8 mouse cellular contexts compared by ENCODE assay signal in the genomic region with DNA sequence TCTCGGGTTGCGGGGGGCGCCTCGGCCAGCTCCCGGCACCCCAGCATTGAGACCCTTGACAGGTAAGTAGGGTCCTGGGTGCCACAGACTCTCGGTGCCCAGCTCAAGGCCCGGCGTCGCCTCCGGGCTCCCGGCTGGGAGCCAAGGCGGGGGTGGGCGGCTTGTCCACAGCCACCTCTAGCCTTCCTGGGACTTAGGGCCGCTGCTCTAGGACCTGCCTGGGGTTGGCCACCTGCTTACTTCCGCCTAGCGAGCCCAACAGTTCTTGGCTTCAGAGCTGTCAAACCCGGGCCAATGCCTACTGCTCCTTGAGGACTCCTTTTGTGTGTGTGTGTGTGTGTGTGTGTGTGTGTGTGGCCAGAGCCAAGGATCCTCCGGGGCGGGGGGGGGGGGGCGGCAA. TPM values are rescaled to one million over a fixed set of nuclear protein-coding genes. Genes with fewer than 3 reads are reported as not detected.
A peak's percentile ranks its signal among the peaks of the same experiment; 100 is the strongest.
DNase-seq lines count a peak whose midpoint lies in the region; ATAC-seq and TF ChIP-seq lines count a peak whose summit lies in the region.

No protein-coding gene starts in this region.

- DNase-seq in CD4-positive helper T cell, adult 2 months (ENCODE audit: low read depth, low spot score), result peak; percentile 40
- DNase-seq in NIH3T3 (ENCODE audit: low read depth), result peak; percentile 37
- peak; percentile 26 for DNase-seq in embryo, embryonic 10.5 days (ENCODE audit: low spot score)
- peak; percentile 21 for DNase-seq in kidney, postnatal 0 days (ENCODE audit: low spot score)
- DNase-seq in retina, postnatal 1 day, result peak; percentile 50
- no peak for DNase-seq in yolk sac, embryonic 10.5 days (ENCODE audit: low spot score)

- peak overlapping the region; percentile 66 for H3K4me2 ChIP-seq in heart, embryonic 11.5 days
- peak overlapping the region; percentile 71 for H3K4me2 ChIP-seq in kidney, postnatal 0 days (ENCODE audit: low read length)
- H3K4me2 ChIP-seq in lung, embryonic 15.5 days, result peak overlapping the region; percentile 70

- H3K9ac ChIP-seq in heart, embryonic 11.5 days (ENCODE audit: low read depth, low read length), result peak overlapping the region; percentile 74
- peak overlapping the region; percentile 73 for H3K9ac ChIP-seq in kidney, postnatal 0 days (ENCODE audit: low read depth, low read length)
- peak overlapping the region; percentile 58 for H3K9ac ChIP-seq in lung, embryonic 15.5 days

- H3K9me3 ChIP-seq in heart, embryonic 11.5 days (replicated peaks; ENCODE audit: control insufficient read depth, low read length), result no peaks in the 10 kb centered on the region
- H3K9me3 ChIP-seq in kidney, postnatal 0 days (replicated peaks; ENCODE audit: low read length), result no peaks in the 10 kb centered on the region
- no peaks in the 10 kb centered on the region for H3K9me3 ChIP-seq in lung, embryonic 15.5 days

- peak; percentile 67 for ATAC-seq in heart, embryonic 11.5 days (replicated peaks; ENCODE audit: insufficient number of reproducible peaks, low FRiP score, low TSS enrichment)
- ATAC-seq in kidney, postnatal 0 days (replicated peaks; ENCODE audit: low FRiP score, low read depth), result peak; percentile 77
- ATAC-seq in lung, embryonic 15.5 days (ENCODE audit: borderline replicate concordance, extremely low read depth, low FRiP score, low TSS enrichment), result peak; percentile 46; the same call in 1 of the 2 replicates

- no peaks in the 10 kb centered on the region for H3K27me3 ChIP-seq in heart, embryonic 11.5 days (ENCODE audit: control insufficient read depth, insufficient read depth, low read length)
- no peaks in the 10 kb centered on the region for H3K27me3 ChIP-seq in kidney, postnatal 0 days (ENCODE audit: insufficient read depth, low read length)
- no peaks in the 10 kb centered on the region for H3K27me3 ChIP-seq in lung, embryonic 15.5 days

- 28% methylated on average over 15 of the region's 20 CpGs for WGBS in heart, embryonic 11.5 days (ENCODE audit: insufficient replicate concordance)
- WGBS in kidney, postnatal 0 days, result 28% methylated on average over 20 of the region's 20 CpGs
- WGBS in lung, embryonic 15.5 days, result 32% methylated on average over 17 of the region's 20 CpGs

- no peaks in the 10 kb centered on the region for H3K36me3 ChIP-seq in heart, embryonic 11.5 days (ENCODE audit: control insufficient read depth, insufficient read depth, low read length)
- H3K36me3 ChIP-seq in kidney, postnatal 0 days (ENCODE audit: insufficient read depth, low read length), result no peaks in the 10 kb centered on the region
- H3K36me3 ChIP-seq in lung, embryonic 15.5 days, result no peaks in the 10 kb centered on the region

- peak overlapping the region; percentile 61 for H3K4me3 ChIP-seq in heart, embryonic 11.5 days (ENCODE audit: low read depth, low read length)
- peak overlapping the region; percentile 56 for H3K4me3 ChIP-seq in kidney, postnatal 0 days (replicated peaks; ENCODE audit: low read depth, low read length)
- H3K4me3 ChIP-seq in lung, embryonic 15.5 days, result peak overlapping the region; percentile 64

- no peak for TF ChIP-seq CTCF in kidney, postnatal 0 days (IDR thresholded peaks at IDR 0.05; ENCODE audit: low read depth)

- H3K27ac ChIP-seq in heart, embryonic 11.5 days (ENCODE audit: low read depth, low read length), result peak overlapping the region; percentile 76
- peak overlapping the region; percentile 79 for H3K27ac ChIP-seq in kidney, postnatal 0 days
- H3K27ac ChIP-seq in lung, embryonic 15.5 days, result peak overlapping the region; percentile 63

- no peaks in the 10 kb centered on the region for H3K4me1 ChIP-seq in heart, embryonic 11.5 days (ENCODE audit: control insufficient read depth, insufficient read depth, low read length)
- H3K4me1 ChIP-seq in kidney, postnatal 0 days (replicated peaks; ENCODE audit: insufficient read depth, low read length), result no peaks in the 10 kb centered on the region
- H3K4me1 ChIP-seq in lung, embryonic 15.5 days, result no peaks in the 10 kb centered on the region

RNA-seq across cellular contexts. Expression of a gene that starts 0.5 kb away (rescaled TPM):
- 11.3 and 11.7 TPM in 2 replicates for polyA plus RNA-seq in heart, embryonic 11.5 days (2014; fragmentation: Nextera tagmentation; extraction: Ambion mirVana)
- 8.2 and 8.7 TPM in 2 replicates for polyA plus RNA-seq in kidney, postnatal 0 days (2015; fragmentation: Nextera tagmentation; extraction: Ambion mirVana)
- polyA plus RNA-seq in lung, embryonic 15.5 days (2015; fragmentation: Nextera tagmentation; extraction: Ambion mirVana), result 8.3 and 8.4 TPM in 2 replicates
